Mouse (Mus musculus): Measurements from ENCODE around the gene Isy1.

Isy1 gene

GRCm38 (mm10) chr6:87805448-87805847 is 33.1 kb downstream of the Isy1 start:
- in situ Hi-C loops (cut with MboI) = no loop called here

- in situ Hi-C loops (cut with MboI) = no loop called here
Measured at GRCm38 (mm10) chr6:87804886-87805285, 33.7 kb downstream of the Isy1 start.

- in situ Hi-C loops (cut with MboI) = no loop called here
Measured at GRCm38 (mm10) chr6:87804036-87804435, 34.6 kb downstream of the Isy1 start.

GRCm38 (mm10) chr6:87802462-87802861 is 36.1 kb downstream of the Isy1 start:
- in situ Hi-C loops (cut with MboI) = no loop called here

GRCm38 (mm10) chr6:87799576-87799975 is 39.0 kb downstream of the Isy1 start:
- in situ Hi-C loops (cut with MboI) = no loop called here

- in situ Hi-C loops (cut with MboI) = no loop called here
Measured at GRCm38 (mm10) chr6:87797321-87797720, 41.3 kb downstream of the Isy1 start.

- in situ Hi-C loops (cut with MboI) = no loop called here
Measured at GRCm38 (mm10) chr6:87796251-87796880, 42.2 kb downstream of the Isy1 start.

GRCm38 (mm10) chr6:87795385-87796150 is 43.0 kb downstream of the Isy1 start:
- in situ Hi-C loops (cut with MboI) = no loop called here

- in situ Hi-C loops (cut with MboI) = no loop called here
Measured at GRCm38 (mm10) chr6:87793821-87794510, 44.6 kb downstream of the Isy1 start.

GRCm38 (mm10) chr6:87791826-87792225 is 46.8 kb downstream of the Isy1 start:
- in situ Hi-C loops (cut with MboI) = no loop called here

- in situ Hi-C loops (cut with MboI) = no loop called here
Measured at GRCm38 (mm10) chr6:87790779-87791480, 47.7 kb downstream of the Isy1 start.

- in situ Hi-C loops (cut with MboI) = no loop called here
Measured at GRCm38 (mm10) chr6:87789791-87790190, 48.8 kb downstream of the Isy1 start.

- in situ Hi-C loops (cut with MboI) = no loop called here
Measured at GRCm38 (mm10) chr6:87788896-87789587, 49.6 kb downstream of the Isy1 start.

- in situ Hi-C loops (cut with MboI) = no loop called here
Measured at GRCm38 (mm10) chr6:87788266-87788895, 50.2 kb downstream of the Isy1 start.

- in situ Hi-C loops (cut with MboI) = no loop called here
Measured at GRCm38 (mm10) chr6:87787108-87787890, 51.3 kb downstream of the Isy1 start.

- in situ Hi-C loops (cut with MboI) = no loop called here
Measured at GRCm38 (mm10) chr6:87786621-87787020, 52.0 kb downstream of the Isy1 start.

GRCm38 (mm10) chr6:87784033-87784432 is 54.6 kb downstream of the Isy1 start:
- in situ Hi-C loops (cut with MboI) = no loop called here

GRCm38 (mm10) chr6:87780546-87781301 is 57.9 kb downstream of the Isy1 start:
- in situ Hi-C loops (cut with MboI) = no loop called here
